Mouse (Mus musculus) gastrocnemius, postnatal 4 days (tissue): ENCODE measurements at regions not wholly inside any gene's neighbourhood (a gene's known extent, or its start where the extent isn't known, plus 50 kb on each side); places are given as distances from the start of the nearest gene placed in this dataset.

Experiments
- DNase-seq, 2 experiments: peaks; one replicate each; pipeline ENCODE4 v3.0.0; 2021 to 2022; ENCODE audit warnings: low spot score in 2 of 2, mixed read lengths in 2 of 2

DNA sequence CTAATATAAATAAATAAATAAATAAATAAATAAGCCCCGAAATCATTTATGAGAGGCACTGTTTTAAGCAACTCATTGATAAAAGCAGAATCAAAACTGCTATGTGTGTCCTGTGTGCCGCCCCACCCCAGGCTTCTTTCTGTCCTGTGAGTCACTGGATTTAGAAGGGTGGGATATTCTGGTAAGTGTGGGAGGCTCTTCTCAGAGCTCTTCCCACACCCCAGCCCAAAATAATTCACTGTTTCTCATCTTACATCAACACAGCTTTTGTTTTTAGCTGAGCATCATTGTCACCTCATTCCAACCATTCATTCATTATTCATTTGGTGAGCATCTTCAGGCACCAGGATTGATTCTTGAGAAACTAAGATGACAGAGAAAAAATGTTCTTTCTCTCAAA, 118.4 kb downstream of the Barx2 start:
- DNase-seq: no peak

- DNase-seq: no peak
Observed at GRCm38 (mm10) chr9:31775956-31776355, 137.3 kb downstream of the Barx2 start.

GRCm38 (mm10) chr9:31765401-31765800, 147.9 kb downstream of the Barx2 start:
- DNase-seq: no peak

- DNase-seq: no peak
Observed at GRCm38 (mm10) chr9:31757894-31758561, 155.2 kb downstream of the Barx2 start.

DNA sequence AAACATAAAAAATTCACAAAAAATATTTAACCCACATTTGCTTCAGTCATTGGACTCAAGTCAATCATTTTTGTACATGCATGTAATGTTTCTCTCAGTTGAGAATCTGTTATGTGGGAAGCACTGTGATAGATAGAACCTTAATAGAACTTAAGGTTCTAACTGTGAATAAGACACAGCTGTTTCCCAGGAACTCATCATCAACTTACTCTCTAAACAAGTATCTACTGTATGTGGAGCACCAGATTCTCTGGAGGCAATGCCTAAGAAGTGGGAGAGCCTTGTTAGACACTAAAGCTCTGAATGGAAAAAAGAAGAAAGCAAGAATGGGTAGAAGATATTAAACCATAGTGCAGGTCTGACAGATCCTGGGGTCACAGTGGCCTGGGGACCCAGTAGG, 182.8 kb downstream of the Barx2 start:
- no peak for DNase-seq

DNA sequence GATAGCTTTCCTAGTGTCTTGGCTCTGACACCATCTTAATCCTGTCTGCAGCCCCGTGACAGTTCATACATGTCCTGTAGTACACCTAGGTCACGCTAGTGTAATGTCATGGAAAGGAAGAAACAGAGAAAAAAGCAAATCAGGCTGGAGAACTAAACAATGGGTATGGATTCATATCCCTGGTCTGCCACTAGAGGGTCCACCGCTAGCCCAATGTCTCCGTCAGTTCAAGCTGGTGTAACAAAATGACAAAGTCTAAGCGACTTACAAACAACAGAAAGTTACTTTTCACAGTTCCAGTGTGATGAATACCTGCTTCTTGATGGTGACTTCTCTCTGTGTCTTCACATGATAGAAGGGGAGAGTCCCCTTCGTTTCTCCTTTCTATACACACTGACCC, 194.0 kb downstream of the Barx2 start:
- no peak for DNase-seq

DNA sequence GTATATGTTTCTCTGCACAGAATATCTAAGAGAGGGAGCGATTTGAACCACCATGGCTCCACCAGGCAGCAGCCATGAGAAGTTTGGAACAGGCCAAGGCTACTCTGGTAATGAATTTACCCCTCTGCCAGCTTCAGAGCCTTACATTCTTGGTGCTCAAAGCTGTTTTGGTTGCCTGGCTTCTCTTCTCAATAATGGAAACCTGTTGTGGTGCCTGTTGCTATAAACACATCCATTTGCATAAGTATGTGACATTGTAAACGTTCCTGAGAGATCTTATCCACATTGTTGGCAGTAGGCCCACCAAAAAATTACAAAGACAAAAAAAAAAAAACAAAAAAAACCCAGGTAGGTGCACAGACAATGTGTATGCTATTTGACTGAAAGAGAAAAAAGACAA, 203.2 kb downstream of the Barx2 start:
- no peak for DNase-seq

GRCm38 (mm10) chr9:31706688-31707087, 206.6 kb downstream of the Barx2 start:
- no peak for DNase-seq

DNA sequence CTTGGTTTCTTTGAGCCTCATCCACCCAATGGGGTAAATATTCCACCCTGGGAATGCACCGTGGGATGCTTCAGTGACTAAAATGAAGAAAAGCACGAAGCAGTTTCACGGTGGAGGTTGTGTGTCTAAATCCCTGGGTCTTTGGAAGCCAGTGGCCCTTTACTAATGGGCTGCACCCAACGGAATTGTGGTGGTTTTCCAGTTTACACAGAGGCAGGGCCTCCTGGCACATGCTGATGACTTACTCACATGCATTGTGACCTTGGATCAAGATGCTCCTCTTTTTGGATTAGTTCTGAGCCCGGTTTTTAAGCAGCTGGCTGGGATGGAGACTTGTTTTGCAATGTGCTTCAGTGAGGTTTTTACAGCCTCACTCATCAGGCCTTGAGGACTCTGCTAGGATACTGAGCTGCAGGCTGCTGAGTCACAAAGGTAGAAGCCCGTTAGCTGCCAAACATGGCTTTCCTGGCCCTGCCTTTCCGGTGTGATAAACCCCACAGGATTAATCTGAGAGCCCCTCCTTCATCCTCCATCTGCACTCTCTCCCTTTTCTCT, 222.3 kb downstream of the Barx2 start:
- no peak for DNase-seq

DNA sequence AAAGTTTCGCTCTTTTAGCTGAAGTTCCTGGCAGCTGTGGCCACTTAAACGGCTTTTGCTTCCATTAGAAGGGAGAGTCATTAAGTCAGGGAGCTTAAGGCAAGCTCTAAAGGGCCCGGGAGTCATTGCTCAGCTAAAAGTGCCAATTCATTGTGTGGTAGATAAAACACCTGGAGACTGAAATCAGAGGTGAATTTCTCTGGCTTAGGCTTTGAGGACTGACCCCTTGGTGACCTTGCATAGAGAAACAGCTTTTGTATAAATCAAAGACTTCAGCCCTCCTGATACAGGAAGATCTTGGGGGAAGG, 224.1 kb upstream of the Tmem45b start:
- DNase-seq: no peak

GRCm38 (mm10) chr9:31687686-31688397, 223.6 kb upstream of the Tmem45b start:
- no peak for DNase-seq

DNA sequence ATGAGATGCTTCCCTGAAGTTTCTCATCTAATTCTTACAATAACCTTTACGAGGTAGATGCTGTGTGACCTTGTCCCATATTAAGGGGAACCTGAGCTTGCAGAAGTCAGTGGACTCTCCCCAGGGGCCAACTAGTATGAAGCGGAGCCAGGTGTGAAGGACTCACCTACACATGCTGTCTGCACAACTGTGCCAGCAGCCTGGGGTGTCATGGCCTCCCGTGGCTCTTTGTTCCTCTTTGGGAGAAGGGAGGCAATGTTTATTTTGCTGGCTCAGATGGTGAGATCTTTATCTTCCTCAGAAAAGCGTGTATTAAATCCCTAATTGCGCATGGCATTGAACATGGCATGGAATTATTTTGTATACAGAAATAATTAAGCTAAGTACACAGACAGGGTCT, 222.2 kb upstream of the Tmem45b start:
- no peak for DNase-seq

- DNase-seq: no peak
Observed at GRCm38 (mm10) chr9:31684812-31685188, 220.5 kb upstream of the Tmem45b start.

- DNase-seq: no peak
Observed at GRCm38 (mm10) chr9:31684099-31684811, 220.0 kb upstream of the Tmem45b start.

DNA sequence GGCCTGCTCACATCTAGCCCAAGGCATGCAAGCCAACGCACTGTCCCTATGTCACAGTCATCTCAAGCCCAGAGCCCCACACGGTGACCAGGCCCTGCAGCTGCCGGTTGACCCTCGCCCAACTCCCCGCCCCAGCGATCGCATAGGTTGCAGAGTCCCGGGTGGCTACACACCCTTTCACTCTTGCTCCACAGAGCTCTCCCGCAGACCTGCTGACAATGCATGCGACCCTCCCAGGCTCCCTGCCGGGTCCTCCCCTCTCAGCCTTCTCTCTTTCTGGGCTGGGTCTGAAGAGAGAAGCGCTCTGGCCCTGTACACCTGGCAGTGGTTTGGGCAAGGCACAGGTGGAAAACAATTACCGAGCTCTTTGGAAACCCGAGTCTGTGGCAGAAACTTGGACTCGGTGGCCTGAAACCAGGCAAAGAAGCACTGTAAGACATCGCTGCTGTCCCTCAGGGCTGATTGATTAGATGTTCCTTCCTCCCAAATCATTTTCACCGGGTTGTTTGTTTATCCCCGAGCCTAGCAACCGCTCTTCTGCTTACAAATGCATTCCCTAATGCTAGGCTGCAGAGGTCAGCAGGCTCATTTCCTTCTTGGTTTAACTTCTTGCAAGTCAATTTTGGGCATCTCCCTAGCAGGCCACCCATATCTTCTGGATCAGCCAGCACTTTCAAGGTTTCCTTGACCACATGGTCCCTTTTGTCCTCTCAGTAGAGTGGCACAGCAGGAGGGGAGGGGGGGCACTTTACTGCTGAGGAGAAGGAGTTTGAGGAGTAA, 219.2 kb upstream of the Tmem45b start:
- DNase-seq: no peak

GRCm38 (mm10) chr9:31682893-31683292, 218.6 kb upstream of the Tmem45b start:
- no peak for DNase-seq

- DNase-seq: no peak
Observed at GRCm38 (mm10) chr9:31677150-31677549, 212.9 kb upstream of the Tmem45b start.

GRCm38 (mm10) chr9:31659026-31659425, 194.8 kb upstream of the Tmem45b start:
- no peak for DNase-seq

DNA sequence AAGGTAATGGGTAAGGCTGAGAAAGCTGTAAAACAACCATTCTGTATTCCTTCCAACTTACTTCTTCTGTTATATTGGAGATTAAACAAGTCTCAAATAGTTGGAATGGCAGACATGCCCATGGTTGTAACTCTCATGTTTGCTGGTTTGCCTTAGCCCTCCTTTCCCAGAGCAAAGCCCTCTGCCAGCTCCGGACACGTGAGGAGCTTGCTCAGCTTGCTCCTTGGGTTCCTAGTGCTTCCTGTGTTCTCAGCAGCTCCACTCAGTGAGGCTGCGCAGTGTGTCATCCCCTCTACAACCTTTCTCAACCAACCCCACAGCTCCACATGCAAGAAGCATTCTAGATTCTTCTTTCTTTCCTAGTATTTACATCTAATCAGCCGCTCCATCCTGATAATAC, 193.3 kb upstream of the Tmem45b start:
- DNase-seq: no peak

GRCm38 (mm10) chr9:31656676-31657075, 192.4 kb upstream of the Tmem45b start:
- no peak for DNase-seq

- DNase-seq: no peak
Observed at GRCm38 (mm10) chr9:31654747-31655146, 190.5 kb upstream of the Tmem45b start.

GRCm38 (mm10) chr9:31654213-31654612, 190.0 kb upstream of the Tmem45b start:
- no peak for DNase-seq
